Mouse (Mus musculus) pancreas, adult 10 weeks (tissue): ENCODE results near the gene Gm10300. TPM values are rescaled to one million over a fixed set of nuclear protein-coding genes. Genes with fewer than 3 reads are reported as not detected.

Experiments
- polyA plus RNA-seq: library from polyadenylated mRNA; stranded (reverse); fragments of 350-450 nt; fragmentation: Illumina TruSeq; extraction: RNeasy Lipid Tissue Mini Kit (QIAGEN cat#74804); gene quantifications from one replicate; pipeline ENCODE4 v1.2.3, GENCODE M21; 2015; ENCODE audit warnings: low read depth, low replicate concordance; ENCODE audit not compliant: insufficient read depth

Gene Gm10300
- not detected for polyA plus RNA-seq

GRCm38 (mm10) chr4:132074077-132074932 lies at the start of gene Gm10300:
Gene Gm10300 (plus strand): TSS chr4:132074697.

GRCm38 (mm10) chr4:132074933-132075769 lies 654 bp downstream of the Gm10300 start, which contains the start of gene Epb41:
Gene Epb41 (minus strand): TSS chr4:132075321.

Other genes starting within 250 kb of the Gm10300 start
- gene Ptpru, start 236.4 kb upstream of the Gm10300 start, polyA plus RNA-seq = 4.3 TPM
- 84.8 TPM for gene Mecr, start 231.2 kb upstream of the Gm10300 start, polyA plus RNA-seq
- 18.0 TPM for gene Srsf4, start 201.1 kb upstream of the Gm10300 start, polyA plus RNA-seq
- 2.9 TPM for gene Tmem200b, start 152.9 kb upstream of the Gm10300 start, polyA plus RNA-seq
- 16.7 TPM for gene Epb41, start 624 bp downstream of the Gm10300 start, polyA plus RNA-seq
- gene Oprd1, start 69.8 kb downstream of the Gm10300 start, polyA plus RNA-seq = not detected
- 4.1 TPM for gene Ythdf2, start 137.6 kb downstream of the Gm10300 start, polyA plus RNA-seq
- 1.8 TPM for gene Gmeb1, start 186.9 kb downstream of the Gm10300 start, polyA plus RNA-seq
- gene Taf12, start 199.7 kb downstream of the Gm10300 start, polyA plus RNA-seq = 6.4 TPM
- not detected for gene Rab42, start 228.7 kb downstream of the Gm10300 start, polyA plus RNA-seq